In the genomic region with DNA sequence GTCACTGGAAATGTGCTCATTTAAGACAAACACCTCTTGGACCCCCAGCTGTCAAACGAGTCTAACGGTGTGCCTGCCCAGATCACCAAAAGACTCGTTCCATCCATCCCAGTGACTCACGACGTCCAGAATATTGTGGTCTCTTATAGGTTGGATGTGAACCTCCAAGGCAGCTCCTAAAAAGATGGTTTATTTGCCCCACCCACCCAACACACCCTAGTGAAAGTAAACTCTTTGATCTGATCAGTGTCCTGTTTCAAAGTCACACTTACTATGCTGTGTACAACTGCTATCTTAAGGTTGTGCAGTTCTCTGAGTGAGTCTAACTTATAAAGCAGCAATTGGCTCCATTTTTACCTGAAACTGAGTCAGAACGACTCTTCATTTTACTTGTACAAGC, we compare ENCODE assay signal across 8 mouse cellular contexts. TPM values are rescaled to one million over a fixed set of nuclear protein-coding genes. Genes with fewer than 3 reads are reported as not detected.
DNase-seq lines count a peak whose midpoint lies in the region; ATAC-seq and TF ChIP-seq lines count a peak whose summit lies in the region.

No protein-coding gene starts in this region.

- H3K9me3 ChIP-seq in embryonic facial prominence, embryonic 13.5 days = no peaks in the 10 kb centered on the region
- H3K9me3 ChIP-seq in limb, embryonic 11.5 days (ENCODE audit: control insufficient read depth, low read length) = no peaks in the 10 kb centered on the region

- H3K4me3 ChIP-seq in lung, adult 2 months (replicated peaks; ENCODE audit: extremely low read depth, low read depth, low read length) = peak overlapping the region; percentile 84
- H3K4me3 ChIP-seq in embryonic facial prominence, embryonic 13.5 days = peak overlapping the region; percentile 86
- peak overlapping the region; percentile 67 for H3K4me3 ChIP-seq in limb, embryonic 11.5 days (ENCODE audit: low read depth, low read length)
- H3K4me3 ChIP-seq in olfactory bulb, adult 2 months (ENCODE audit: insufficient read depth, low read depth, low read length) = peak overlapping the region; percentile 95

- 0 out of 2 replicates have a peak, but pooled peaks have one; percentile 7 for ATAC-seq in embryonic facial prominence, embryonic 13.5 days (ENCODE audit: insufficient number of reproducible peaks, insufficient read depth, low FRiP score, low TSS enrichment, low read depth)
- ATAC-seq in limb, embryonic 11.5 days (ENCODE audit: insufficient number of reproducible peaks, low FRiP score, low TSS enrichment, low read depth) = no peak

- DNase-seq in lung, adult 2 months = no peak
- no peak for DNase-seq in lung, adult 18-20 months
- no peak for DNase-seq in limb, embryonic 11.5 days (ENCODE audit: low spot score)
- DNase-seq in urinary bladder, postnatal 36 days (ENCODE audit: low spot score in 2 of 2) = no peak
- no peak for DNase-seq in right cerebral cortex, postnatal 4 days
- DNase-seq in right cerebral cortex, adult 18-20 months = no peak

- H3K4me2 ChIP-seq in embryonic facial prominence, embryonic 13.5 days = peak overlapping the region; percentile 75
- H3K4me2 ChIP-seq in limb, embryonic 11.5 days (ENCODE audit: low read depth, severe bottlenecking) = peak overlapping the region; percentile 49

- peak overlapping the region; percentile 82 for H3K9ac ChIP-seq in embryonic facial prominence, embryonic 13.5 days
- peak overlapping the region; percentile 60; the same call in 1 of the 2 replicates for H3K9ac ChIP-seq in limb, embryonic 11.5 days (ENCODE audit: low read length)

- no peak for TF ChIP-seq POLR2A in lung, adult 2 months (IDR thresholded peaks at IDR 0.05; ENCODE audit: borderline replicate concordance, extremely low read depth, low read depth, low read length)
- no peak for TF ChIP-seq POLR2A in olfactory bulb, adult 2 months (IDR thresholded peaks at IDR 0.05; ENCODE audit: insufficient read depth, low read depth, low read length)

- peaks cover 6% of the 10 kb centered on the region; the same call in 1 of the 2 replicates for H3K4me1 ChIP-seq in lung, adult 2 months (ENCODE audit: control insufficient read depth, insufficient read depth, low read length)
- peaks cover 15% of the 10 kb centered on the region for H3K4me1 ChIP-seq in embryonic facial prominence, embryonic 13.5 days
- no peaks in the 10 kb centered on the region for H3K4me1 ChIP-seq in limb, embryonic 11.5 days (ENCODE audit: control insufficient read depth, insufficient read depth, low read length)
- H3K4me1 ChIP-seq in olfactory bulb, adult 2 months (ENCODE audit: control insufficient read depth, insufficient read depth, low read length) = no peaks in the 10 kb centered on the region

- TF ChIP-seq CTCF in lung, adult 2 months (IDR thresholded peaks at IDR 0.05; ENCODE audit: insufficient read depth, low read length) = no peak
- no peak for TF ChIP-seq CTCF in olfactory bulb, adult 2 months (IDR thresholded peaks at IDR 0.05; ENCODE audit: insufficient read depth, low read depth, low read length)

- H3K27ac ChIP-seq in embryonic facial prominence, embryonic 13.5 days = peak overlapping the region; percentile 90; the same call in 1 of the 2 replicates
- no peak overlapping the region for H3K27ac ChIP-seq in limb, embryonic 11.5 days (replicated peaks; ENCODE audit: low read depth, low read length)
- H3K27ac ChIP-seq in olfactory bulb, adult 2 months (ENCODE audit: insufficient read depth, low read depth, low read length) = peak overlapping the region; percentile 27; the same call in 1 of the 2 replicates

- WGBS in lung, adult 2 months = 13% methylated on average over 6 of the region's 6 CpGs
- WGBS in embryonic facial prominence, embryonic 13.5 days = 22% methylated on average over 6 of the region's 6 CpGs
- WGBS in limb, embryonic 11.5 days = 19% methylated on average over 6 of the region's 6 CpGs
- WGBS in olfactory bulb, adult 2 months = 14% methylated on average over 6 of the region's 6 CpGs

- H3K36me3 ChIP-seq in embryonic facial prominence, embryonic 13.5 days = peaks cover 25% of the 10 kb centered on the region
- H3K36me3 ChIP-seq in limb, embryonic 11.5 days (ENCODE audit: control insufficient read depth, insufficient read depth, low read length) = peaks cover 4% of the 10 kb centered on the region

- no peaks in the 10 kb centered on the region for H3K27me3 ChIP-seq in embryonic facial prominence, embryonic 13.5 days
- H3K27me3 ChIP-seq in limb, embryonic 11.5 days (ENCODE audit: control insufficient read depth, insufficient read depth, low read length) = no peaks in the 10 kb centered on the region

RNA-seq across cellular contexts. Expression of gene Wdr4, which starts 7.2 kb away (rescaled TPM):
- 20.1 and 20.6 TPM in 2 replicates for polyA plus RNA-seq in lung, adult 2 months (2012; rRNA removed)
- polyA plus RNA-seq in embryonic facial prominence, embryonic 13.5 days (2015; fragmentation: Nextera tagmentation; extraction: Ambion mirVana) = 35.7 and 39.0 TPM in 2 replicates
- 42.4 and 43.6 TPM in 2 replicates for polyA plus RNA-seq in limb, embryonic 11.5 days (2014; fragmentation: Nextera tagmentation; extraction: Ambion mirVana)
- polyA plus RNA-seq in olfactory bulb, adult 2 months (2012; ENCODE audit: insufficient read depth, insufficient read length, low replicate concordance, missing spikeins) = not detected in 2 replicates

RNA-seq across cellular contexts. Expression of gene Ndufv3, which starts 7.3 kb away (rescaled TPM):
- polyA plus RNA-seq in lung, adult 2 months (2012; rRNA removed) = 79.5 and 101 TPM in 2 replicates
- 237 and 238 TPM in 2 replicates for polyA plus RNA-seq in embryonic facial prominence, embryonic 13.5 days (2015; fragmentation: Nextera tagmentation; extraction: Ambion mirVana)
- polyA plus RNA-seq in limb, embryonic 11.5 days (2014; fragmentation: Nextera tagmentation; extraction: Ambion mirVana) = 201 and 210 TPM in 2 replicates
- not detected in 2 replicates for polyA plus RNA-seq in olfactory bulb, adult 2 months (2012; ENCODE audit: insufficient read depth, insufficient read length, low replicate concordance, missing spikeins)

RNA-seq across cellular contexts. Expression of gene Pknox1, which starts 51.9 kb away (rescaled TPM):
- polyA plus RNA-seq in lung, adult 2 months (2012; rRNA removed) = 22.9 and 26.8 TPM in 2 replicates
- 26.5 and 27.8 TPM in 2 replicates for polyA plus RNA-seq in embryonic facial prominence, embryonic 13.5 days (2015; fragmentation: Nextera tagmentation; extraction: Ambion mirVana)
- polyA plus RNA-seq in limb, embryonic 11.5 days (2014; fragmentation: Nextera tagmentation; extraction: Ambion mirVana) = 37.9 and 39.7 TPM in 2 replicates
- polyA plus RNA-seq in olfactory bulb, adult 2 months (2012; ENCODE audit: insufficient read depth, insufficient read length, low replicate concordance, missing spikeins) = 75.7 TPM in 1 of 2 replicates, not detected in the other
